Mouse (Mus musculus) activated CD4-positive, CD25-positive, alpha-beta regulatory T cell, adult 4 months (primary cell): Measurements from ENCODE around the gene Zfp428. TPM values are rescaled to one million over a fixed set of nuclear protein-coding genes. Genes with fewer than 3 reads are reported as not detected.
"Not testable (repeated sequence)": the region's sequence is repeated elsewhere in the genome, so short reads cannot be mapped to it uniquely, and the experiment has no call there.

Experiments used
- ATAC-seq: one replicate; pipeline ENCODE4 v1.8.0; 2017
- polyA plus RNA-seq, 2 experiments: library from polyadenylated mRNA; unstranded; fragments of 100-300 nt; shearing (Covaris generic); gene quantifications; one replicate each; pipeline ENCODE4 v1.2.1; 2017

Gene Zfp428
- polyA plus RNA-seq, 2 experiments from 2014 or later = not detected

GRCm38 (mm10) chr7:24481474-24482207 lies 25.2 kb upstream of the Zfp428 start, which contains the start of gene Cadm4:
Gene Cadm4, plus strand, starts transcription at chr7:24482023.
- ATAC-seq = peak; percentile 83

GRCm38 (mm10) chr7:24482208-24483020 lies 24.4 kb upstream of the Zfp428 start:
- ATAC-seq = no peak

DNA sequence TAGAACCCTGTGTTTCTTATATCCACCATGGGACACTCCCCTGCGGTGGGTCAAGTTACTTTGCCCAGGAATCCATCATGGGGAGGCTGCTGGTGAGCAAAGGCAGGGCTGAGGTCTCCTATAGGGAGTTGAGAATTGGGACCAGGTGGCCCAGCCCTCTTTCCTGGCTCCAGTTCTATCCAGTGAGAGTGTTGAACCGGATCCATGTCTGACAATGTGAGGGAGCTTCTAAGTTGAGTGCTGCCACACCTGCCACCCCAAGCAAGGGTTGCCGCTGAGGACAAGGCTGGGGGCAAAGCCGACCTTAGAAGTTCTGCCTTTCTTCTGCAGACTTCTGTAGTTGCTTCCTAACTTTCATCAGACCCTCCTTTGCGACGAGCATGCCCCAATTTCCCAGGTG lies 23.5 kb upstream of the Zfp428 start:
- not testable (repeated sequence) for ATAC-seq

DNA sequence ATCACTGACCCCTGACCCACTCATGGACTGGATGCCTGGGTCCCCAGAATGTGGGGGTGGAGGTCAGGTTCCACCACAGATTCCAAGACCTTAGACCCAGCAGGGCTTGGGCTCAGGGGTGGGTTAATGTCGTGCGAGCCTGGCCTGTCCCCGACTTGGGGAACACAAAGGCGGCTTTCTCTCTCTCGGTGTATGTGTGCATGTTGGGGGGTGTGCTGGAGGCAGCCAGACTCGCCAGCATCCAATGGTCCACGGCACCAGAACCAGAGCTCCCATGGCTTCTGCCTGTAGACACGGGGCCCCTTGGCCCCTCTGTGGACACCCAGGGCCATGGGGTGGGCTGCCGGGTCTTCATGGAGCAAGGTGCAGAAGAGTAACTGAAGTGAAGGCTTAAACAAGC lies 21.3 kb upstream of the Zfp428 start:
- no peak for ATAC-seq

- ATAC-seq = no peak
Observed at GRCm38 (mm10) chr7:24486654-24487130, 20.1 kb upstream of the Zfp428 start.

- no peak for ATAC-seq
Observed at GRCm38 (mm10) chr7:24487403-24487802, 19.4 kb upstream of the Zfp428 start.

DNA sequence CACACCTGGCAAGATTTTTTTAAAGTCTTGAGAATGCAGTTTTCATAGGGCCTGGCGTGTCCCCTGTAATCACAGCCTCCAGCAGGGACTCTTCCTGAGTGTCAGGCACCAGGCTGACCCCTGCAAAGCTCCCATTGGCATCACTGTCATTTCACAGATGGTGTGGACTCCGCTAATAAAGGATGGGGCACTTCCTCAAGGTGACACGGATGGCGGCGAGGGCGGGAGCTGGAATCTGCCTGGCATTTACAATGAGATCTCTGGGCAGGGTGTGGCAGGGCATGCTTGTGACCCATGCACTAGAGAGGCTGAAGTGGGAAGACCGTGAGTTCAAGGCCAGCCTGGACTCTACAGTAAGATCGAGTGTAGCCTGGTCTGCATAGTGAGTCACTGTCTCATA lies 18.5 kb upstream of the Zfp428 start:
- no peak for ATAC-seq

GRCm38 (mm10) chr7:24499856-24500577 lies 6.8 kb upstream of the Zfp428 start:
- ATAC-seq = no peak

DNA sequence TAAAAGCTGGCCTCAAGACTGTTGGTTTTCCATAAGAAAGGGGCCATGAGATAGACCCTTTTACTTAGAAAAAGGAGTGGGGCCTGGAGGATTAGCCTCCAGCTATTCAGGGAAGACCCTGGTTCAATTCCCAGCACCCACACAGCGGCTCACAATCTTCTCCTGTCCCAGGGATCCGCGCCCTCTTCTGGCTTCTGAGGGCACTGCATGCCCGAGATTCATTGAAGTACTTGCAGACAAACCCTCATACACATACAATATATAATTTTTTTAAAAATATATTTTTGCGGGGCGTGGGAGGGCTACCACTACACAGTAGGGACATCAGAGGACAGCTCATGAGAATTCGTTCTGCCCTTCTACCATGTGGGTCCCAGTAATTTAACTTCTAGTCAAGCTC lies 5.9 kb upstream of the Zfp428 start:
- no peak for ATAC-seq

- ATAC-seq = no peak
Observed at GRCm38 (mm10) chr7:24501492-24501891, 5.3 kb upstream of the Zfp428 start.

- no peak for ATAC-seq
Observed at GRCm38 (mm10) chr7:24504004-24504403, 2.8 kb upstream of the Zfp428 start.

GRCm38 (mm10) chr7:24504868-24505267 lies 1.9 kb upstream of the Zfp428 start:
- no peak for ATAC-seq

- ATAC-seq = no peak
Observed at GRCm38 (mm10) chr7:24505447-24506064, 1.2 kb upstream of the Zfp428 start.

DNA sequence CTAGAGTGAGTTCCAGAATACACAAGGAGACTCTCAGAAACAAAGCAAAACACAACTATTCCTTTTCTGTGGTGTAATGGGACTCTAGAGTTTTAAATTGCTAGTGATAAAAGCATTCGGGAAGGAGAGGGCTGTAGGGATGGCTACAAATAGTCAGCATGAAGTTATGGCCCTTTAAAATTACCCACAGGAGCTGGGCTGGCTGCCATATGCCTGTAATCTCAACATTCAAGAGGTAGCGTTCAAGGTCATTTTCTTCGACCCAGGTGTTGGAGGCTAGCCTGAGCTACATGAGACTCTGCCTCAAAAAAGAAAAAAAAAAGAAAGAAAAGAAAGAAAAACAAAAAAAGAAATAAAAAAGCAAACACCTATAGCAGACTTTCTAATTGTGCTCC lies 744 bp upstream of the Zfp428 start:
- ATAC-seq = no peak

- no peak for ATAC-seq
Observed at GRCm38 (mm10) chr7:24506476-24506837, 349 bp upstream of the Zfp428 start.

GRCm38 (mm10) chr7:24507726-24508114 lies 914 bp downstream of the Zfp428 start:
- no peak for ATAC-seq

- no peak for ATAC-seq
Observed at GRCm38 (mm10) chr7:24512355-24512754, 5.5 kb downstream of the Zfp428 start, which contains the start of gene AC161166.1. Gene AC161166.1, minus strand, starts transcription at chr7:24512455.

GRCm38 (mm10) chr7:24516319-24516718 lies 9.5 kb downstream of the Zfp428 start:
- not testable (repeated sequence) for ATAC-seq

- ATAC-seq = no peak
Observed at GRCm38 (mm10) chr7:24517077-24517476, 10.3 kb downstream of the Zfp428 start.

- no peak for ATAC-seq
Observed at GRCm38 (mm10) chr7:24517654-24518053, 10.8 kb downstream of the Zfp428 start.

GRCm38 (mm10) chr7:24519130-24519529 lies 12.3 kb downstream of the Zfp428 start:
- ATAC-seq = no peak

DNA sequence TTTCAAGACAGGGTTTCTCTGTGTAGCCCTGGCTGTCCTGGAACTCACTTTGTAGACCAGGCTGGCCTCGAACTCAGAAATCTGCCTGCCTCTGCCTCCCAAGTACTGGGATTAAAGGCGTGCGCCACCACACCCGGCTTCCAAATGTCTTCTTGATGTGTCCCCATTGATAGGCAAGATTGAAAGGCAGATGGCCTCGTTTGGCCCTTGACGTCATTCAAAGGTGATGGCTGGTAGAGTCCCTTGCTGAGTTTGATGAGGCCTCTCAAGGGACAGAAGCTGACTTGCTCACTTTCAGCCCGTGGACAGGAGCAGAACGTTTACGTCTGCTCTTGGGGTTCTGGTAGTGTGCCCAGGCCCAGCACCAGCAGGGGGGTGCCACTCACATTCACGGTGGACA lies 13.2 kb downstream of the Zfp428 start:
- ATAC-seq = not testable (repeated sequence)

DNA sequence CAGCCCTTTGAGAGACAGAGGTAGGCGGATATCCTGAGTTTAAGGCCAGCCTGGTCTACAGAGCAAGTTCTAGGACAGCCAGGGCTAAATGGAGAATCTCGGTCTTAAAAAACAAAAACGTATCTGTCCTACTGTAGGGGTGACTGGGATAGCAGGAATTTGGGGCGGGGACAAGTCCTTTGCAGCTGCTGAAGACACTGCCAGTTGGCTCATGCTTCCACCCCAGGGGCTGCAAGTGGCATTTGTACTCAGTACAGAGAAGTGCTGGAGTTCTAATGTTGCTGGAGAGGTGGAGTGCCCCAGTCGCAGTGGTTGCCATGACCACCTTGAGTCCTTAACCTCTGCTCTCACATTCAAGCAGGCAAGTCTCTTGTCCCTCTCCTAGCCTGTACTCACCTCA lies 16.0 kb downstream of the Zfp428 start:
- ATAC-seq = no peak
